Mouse (Mus musculus): ENCODE data around the gene Ints4.

- TF ChIP-seq CTCF (IDR thresholded peaks at IDR 0.05; ENCODE audit: low read depth, low read length): no peak
- no peak for TF ChIP-seq POLR2A (IDR thresholded peaks at IDR 0.05; ENCODE audit: borderline replicate concordance, low read depth, low read length)
Measured at GRCm38 (mm10) chr7:97519935-97520334, 39.2 kb downstream of the Ints4 start.

All from bone marrow macrophage, adult 2 months (primary cell).